Mouse (Mus musculus) kidney, postnatal 14 days (tissue): ENCODE results near the gene Mad2l1bp.

Source experiments
- DNase-seq: peaks from one replicate; pipeline ENCODE4 v3.0.0; 2022; ENCODE audit warnings: mixed read lengths

The Mad2l1bp gene

DNA sequence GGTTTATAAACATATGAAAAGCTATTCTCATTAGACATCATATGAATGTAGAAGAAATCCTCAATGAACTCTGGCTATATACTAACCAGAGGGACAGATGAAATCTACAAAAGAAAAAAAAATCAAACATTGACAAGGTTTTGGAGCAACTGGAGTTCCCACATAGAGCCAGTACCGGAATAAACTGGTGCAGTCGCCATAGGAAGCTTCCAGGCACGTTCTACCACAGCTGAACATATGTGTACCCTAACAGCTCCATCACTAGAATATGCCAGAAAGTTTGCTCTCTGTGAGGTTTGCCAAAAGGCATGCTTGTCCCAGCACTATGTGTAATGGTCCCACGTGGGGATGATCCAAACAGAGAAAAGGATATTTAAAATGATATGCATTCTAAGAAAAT is 45.1 kb downstream of the Mad2l1bp start:
- no peak for DNase-seq

DNA sequence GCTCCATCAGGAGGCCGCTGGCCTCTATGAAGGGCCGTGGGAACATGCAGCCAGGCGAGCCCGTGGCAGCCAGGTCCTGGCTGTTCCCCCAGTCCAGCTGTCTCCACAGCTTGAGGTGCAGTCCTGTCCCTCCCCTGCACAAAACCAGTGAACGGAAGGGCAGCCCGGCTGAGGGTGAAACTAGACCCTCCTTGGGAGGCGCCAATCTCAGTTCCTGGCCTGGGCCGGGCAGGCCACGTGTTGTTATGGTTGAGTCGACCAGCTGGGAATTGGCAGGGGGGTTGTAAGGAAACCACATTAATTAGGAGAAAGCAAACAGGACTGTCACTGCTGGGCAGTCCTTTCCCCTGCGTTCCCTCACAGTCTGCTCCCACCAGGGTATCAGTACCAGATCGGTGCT is 48.9 kb downstream of the Mad2l1bp start:
- peak; percentile 46 for DNase-seq

DNA sequence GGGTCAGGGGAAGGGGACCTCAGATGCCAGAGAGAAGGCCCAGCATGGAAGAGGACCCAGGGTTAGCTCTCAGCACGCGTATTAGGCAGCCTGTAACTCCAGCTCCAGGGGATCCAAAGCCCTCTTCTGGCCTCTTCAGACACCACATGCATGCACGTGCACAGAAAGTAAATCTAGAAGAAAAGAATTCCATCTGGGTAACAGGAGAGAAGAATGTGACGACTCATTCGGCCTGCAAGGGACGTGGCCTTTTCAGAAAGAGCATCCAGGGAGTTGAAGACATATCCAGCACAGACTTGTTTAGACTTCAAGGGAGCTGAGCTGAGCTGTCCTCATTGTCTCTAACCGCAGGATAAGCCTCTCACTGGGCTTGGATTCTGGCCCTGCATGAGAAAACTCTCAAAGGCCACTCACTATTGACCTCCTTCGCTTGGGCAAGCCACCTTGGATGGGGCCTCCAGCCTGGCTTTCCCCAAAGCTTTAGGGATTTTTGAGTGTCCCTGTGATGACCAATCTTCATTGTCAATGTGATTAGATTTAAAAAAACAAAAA is 50.7 kb downstream of the Mad2l1bp start:
- no peak for DNase-seq

DNA sequence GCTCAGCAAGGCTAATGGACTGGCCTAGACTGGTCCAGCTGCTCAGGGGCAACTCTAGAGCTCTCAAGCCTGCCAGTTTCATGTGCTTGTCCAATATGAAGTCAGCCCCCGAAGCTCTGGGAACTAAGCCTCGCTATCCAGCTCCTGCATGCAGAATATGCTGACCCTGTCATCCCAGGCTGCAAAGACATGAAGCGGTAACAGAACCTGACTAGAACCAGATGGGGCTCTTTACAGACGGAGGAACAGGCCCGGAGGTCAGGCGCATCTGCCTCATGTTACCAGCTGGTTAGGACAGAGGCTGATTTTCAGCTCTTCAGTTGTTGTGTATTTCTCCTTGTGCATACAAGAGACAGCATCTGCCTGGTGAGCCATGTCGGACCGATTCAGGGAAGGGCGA is 51.4 kb downstream of the Mad2l1bp start:
- DNase-seq: no peak

DNA sequence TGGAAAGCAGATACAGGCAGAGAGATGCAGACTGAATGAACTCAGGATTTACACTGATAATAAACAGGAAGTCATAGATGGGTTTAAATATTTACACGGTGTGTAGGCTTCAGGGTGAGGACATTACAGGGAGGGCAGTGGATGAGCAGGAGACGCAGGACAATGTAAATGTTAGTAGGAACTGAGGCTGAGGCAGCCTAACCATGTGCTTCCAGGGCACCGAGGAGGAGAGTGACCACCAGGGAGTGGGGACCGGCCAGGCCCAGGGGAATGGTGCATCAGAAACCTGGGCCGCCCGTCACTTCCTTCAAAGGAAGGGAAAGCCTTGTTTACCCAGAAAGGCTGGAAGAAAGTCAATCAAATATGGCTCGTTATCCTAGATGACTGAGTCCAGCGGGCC is 54.8 kb downstream of the Mad2l1bp start:
- DNase-seq: no peak
